Mouse (Mus musculus) cerebellum, adult 2 months (tissue): ENCODE data around the gene Eif4e.

Experiments
- CTCF ChIP-seq: fragments of 200-500 bp; IDR thresholded peaks from 2 replicates; pipeline ENCODE4 v1.5.1; 2011; ENCODE audit warnings: low read depth, mild to moderate bottlenecking, control low read depth, low read length, moderate library complexity, borderline replicate concordance; ENCODE audit not compliant: insufficient read depth
- POLR2A ChIP-seq: fragments of 200-500 bp; IDR thresholded peaks from 2 replicates; pipeline ENCODE4 v1.6.1; 2011; ENCODE audit warnings: low read length, control low read depth, borderline replicate concordance; ENCODE audit not compliant: insufficient read depth

GRCm38 (mm10) chr3:138558529-138558928, 32.5 kb downstream of the Eif4e start:
- TF ChIP-seq POLR2A: no peak
- peak; percentile 46; the same call in 1 of the 2 replicates for TF ChIP-seq CTCF
